Mouse (Mus musculus): ENCODE data around the gene 4930404N11Rik.

DNA sequence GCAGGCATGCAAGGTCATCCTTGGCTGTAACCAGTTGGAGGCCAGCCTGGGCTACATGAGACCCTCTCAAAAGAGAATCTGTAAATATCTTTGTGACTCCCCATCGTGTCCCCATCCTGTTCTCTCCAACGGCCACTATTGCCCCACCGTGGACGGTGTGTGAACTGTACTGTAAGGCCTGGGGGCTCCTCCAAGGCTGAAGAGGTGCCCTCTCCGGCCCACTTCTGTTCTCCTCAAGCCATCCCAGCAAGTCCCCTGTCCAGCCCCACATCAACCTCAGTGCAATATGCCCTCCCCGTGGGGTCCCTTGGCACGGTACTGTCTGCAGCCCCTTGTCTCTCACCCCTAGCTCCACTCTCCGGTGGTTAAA lies 46.3 kb downstream of the 4930404N11Rik start:
- no peak for TF ChIP-seq GATA1 (IDR thresholded peaks at IDR 0.05; ENCODE audit: borderline replicate concordance, low read length)
- TF ChIP-seq FLI1 (IDR thresholded peaks at IDR 0.05; ENCODE audit: low read length), result no peak

All from megakaryocyte, embryonic 14.5 days (primary cell).